Mouse (Mus musculus) MEL (cell line): ENCODE data around the gene Pcnt. TPM values are rescaled to one million over a fixed set of nuclear protein-coding genes. Genes with fewer than 3 reads are reported as not detected.

Experiments used
- DNase-seq: peaks from one replicate; pipeline ENCODE4 v3.0.0; 2011; ENCODE audit warnings: low read depth, low spot score
- H3K27ac ChIP-seq: 2 replicates; pipeline ENCODE4 v1.5.1; 2012; ENCODE audit warnings: low read depth, mild to moderate bottlenecking, control low read depth, low read length, moderate library complexity; ENCODE audit not compliant: control insufficient read depth
- H3K27me3 ChIP-seq, 2 experiments: fragments of 150-350 bp in 1 of 2; sonication (generic) in 1 of 2; 2 replicates each; pipeline ENCODE4 v1.6.1; 2012; ENCODE audit warnings: low read length in 2 of 2, mild to moderate bottlenecking in 2 of 2, improper control_type of control experiment in 1 of 2, moderate library complexity in 1 of 2; ENCODE audit not compliant: insufficient read depth in 2 of 2, control insufficient read depth in 1 of 2
- H3K36me3 ChIP-seq, 2 experiments: 2 replicates each; pipeline ENCODE4 v1.6.1; 2012 to 2014; ENCODE audit warnings: low read length in 2 of 2, improper control_type of control experiment in 1 of 2, inconsistent platforms in 1 of 2, mild to moderate bottlenecking in 1 of 2; ENCODE audit not compliant: insufficient read depth in 2 of 2, control insufficient read depth in 1 of 2
- H3K4me1 ChIP-seq, 2 experiments: fragments of 150-350 bp in 1 of 2; sonication (generic) in 1 of 2; 2 replicates each; pipeline ENCODE4 v1.6.1; 2012; ENCODE audit warnings: low read length in 2 of 2, improper control_type of control experiment in 1 of 2, mild to moderate bottlenecking in 1 of 2; ENCODE audit not compliant: insufficient read depth in 2 of 2, control insufficient read depth in 1 of 2
- H3K4me3 ChIP-seq, 2 experiments: fragments of 150-350 bp in 1 of 2; sonication (generic) in 1 of 2; 2 replicates each; pipeline ENCODE4 v1.5.1; 2012; ENCODE audit warnings: low read depth in 2 of 2, low read length in 2 of 2, mild to moderate bottlenecking in 2 of 2, moderate library complexity in 2 of 2, control low read depth in 1 of 2, improper control_type of control experiment in 1 of 2; ENCODE audit not compliant: control insufficient read depth in 1 of 2, insufficient read depth in 1 of 2
- H3K79me2 ChIP-seq: 2 replicates; pipeline ENCODE4 v1.6.1; 2012; ENCODE audit warnings: mild to moderate bottlenecking, low read length, moderate library complexity; ENCODE audit not compliant: control insufficient read depth, poor library complexity, insufficient read depth
- H3K9ac ChIP-seq: 2 replicates; pipeline ENCODE4 v1.6.1; 2012; ENCODE audit warnings: low read depth, mild to moderate bottlenecking, control low read depth, low read length, moderate library complexity; ENCODE audit not compliant: control insufficient read depth, poor library complexity, severe bottlenecking
- H3K9me3 ChIP-seq: fragments of 150-350 bp; sonication (generic); replicated peaks from 2 replicates; pipeline ENCODE4 v1.6.1; 2012; ENCODE audit warnings: mild to moderate bottlenecking, low read length, improper control_type of control experiment, moderate library complexity; ENCODE audit not compliant: insufficient read depth
- BHLHE40 ChIP-seq: IDR thresholded peaks from 2 replicates; pipeline ENCODE4 v1.6.1; 2012; ENCODE audit warnings: low read depth, mild to moderate bottlenecking, inconsistent platforms, low read length, improper control_type of control experiment, borderline replicate concordance
- CHD1 ChIP-seq: IDR thresholded peaks from 2 replicates; pipeline ENCODE4 v1.6.1; 2012; ENCODE audit warnings: low read depth, mild to moderate bottlenecking, inconsistent platforms, low read length, improper control_type of control experiment
- CTCF ChIP-seq, 3 experiments: IDR thresholded peaks in 2 of 3; conservative IDR thresholded peaks in 1 of 3; 2 replicates each; pipeline ENCODE4 v1.5.1; 2011 to 2012; ENCODE audit warnings: low read length in 3 of 3, low read depth in 2 of 3, mild to moderate bottlenecking in 2 of 3, improper control_type of control experiment in 1 of 3, inconsistent platforms in 1 of 3, mixed read lengths in 1 of 3, moderate library complexity in 1 of 3; ENCODE audit not compliant: control insufficient read depth in 1 of 3, insufficient read depth in 1 of 3, poor library complexity in 1 of 3, severe bottlenecking in 1 of 3
- ELF1 ChIP-seq: IDR thresholded peaks from 2 replicates; pipeline ENCODE4 v1.6.1; 2014; ENCODE audit warnings: low read depth, mild to moderate bottlenecking, inconsistent platforms, low read length, improper control_type of control experiment, moderate library complexity
- ETS1 ChIP-seq: IDR thresholded peaks from 2 replicates; pipeline ENCODE4 v1.6.1; 2012; ENCODE audit warnings: low read depth, mild to moderate bottlenecking, inconsistent platforms, low read length, improper control_type of control experiment, moderate library complexity
- GABPA ChIP-seq: IDR thresholded peaks from 2 replicates; pipeline ENCODE4 v1.6.1; 2012; ENCODE audit warnings: low read depth, mild to moderate bottlenecking, inconsistent platforms, low read length, improper control_type of control experiment, moderate library complexity
- GATA1 ChIP-seq: IDR thresholded peaks from 2 replicates; pipeline ENCODE4 v1.6.1; 2011; ENCODE audit warnings: low read depth, low read length, improper control_type of control experiment
- HCFC1 ChIP-seq: IDR thresholded peaks from 2 replicates; pipeline ENCODE4 v1.6.1; 2012; ENCODE audit warnings: low read depth, mild to moderate bottlenecking, inconsistent platforms, low read length, improper control_type of control experiment, moderate library complexity
- KAT2A ChIP-seq: conservative IDR thresholded peaks from 2 replicates; pipeline ENCODE4 v1.6.1; 2012; ENCODE audit warnings: low read depth, low read length, improper control_type of control experiment, inconsistent platforms
- MEF2A ChIP-seq: IDR thresholded peaks from 2 replicates; pipeline ENCODE4 v1.6.1; 2014; ENCODE audit warnings: low read depth, mild to moderate bottlenecking, inconsistent platforms, low read length, improper control_type of control experiment; ENCODE audit not compliant: poor library complexity, insufficient replicate concordance, severe bottlenecking; ENCODE audit errors: extremely low read depth
- MYC ChIP-seq: IDR thresholded peaks from 2 replicates; pipeline ENCODE4 v1.6.1; 2011; ENCODE audit warnings: low read depth, mild to moderate bottlenecking, low read length, improper control_type of control experiment, moderate library complexity
- POLR2AphosphoS2 ChIP-seq: IDR thresholded peaks from 2 replicates; pipeline ENCODE4 v1.6.1; 2011; ENCODE audit warnings: low read length, improper control_type of control experiment
- RCOR1 ChIP-seq: IDR thresholded peaks from 2 replicates; pipeline ENCODE4 v1.6.1; 2012; ENCODE audit warnings: low read depth, mild to moderate bottlenecking, inconsistent platforms, low read length, improper control_type of control experiment
- SMC3 ChIP-seq: IDR thresholded peaks from 2 replicates; pipeline ENCODE4 v1.6.1; 2011; ENCODE audit warnings: low read depth, low read length, improper control_type of control experiment
- TBP ChIP-seq: IDR thresholded peaks from 2 replicates; pipeline ENCODE4 v1.8.0; 2011; ENCODE audit warnings: low read depth, low read length, improper control_type of control experiment
- TCF12 ChIP-seq: IDR thresholded peaks from 2 replicates; pipeline ENCODE4 v1.6.1; 2014; ENCODE audit warnings: low read depth, mild to moderate bottlenecking, inconsistent platforms, low read length, improper control_type of control experiment, moderate library complexity
- UBTF ChIP-seq: IDR thresholded peaks from 2 replicates; pipeline ENCODE4 v1.6.1; 2012; ENCODE audit warnings: low read depth, mild to moderate bottlenecking, inconsistent platforms, low read length, improper control_type of control experiment, moderate library complexity, borderline replicate concordance; ENCODE audit not compliant: insufficient read depth
- USF1 ChIP-seq: IDR thresholded peaks from 2 replicates; pipeline ENCODE4 v1.6.1; 2014; ENCODE audit warnings: low read depth, mild to moderate bottlenecking, inconsistent platforms, low read length, improper control_type of control experiment, moderate library complexity
- ZMIZ1 ChIP-seq: IDR thresholded peaks from 2 replicates; pipeline ENCODE4 v1.6.1; 2012; ENCODE audit warnings: low read depth, mild to moderate bottlenecking, inconsistent platforms, low read length, improper control_type of control experiment, moderate library complexity
- ZNF384 ChIP-seq: IDR thresholded peaks from 2 replicates; pipeline ENCODE4 v1.6.1; 2012; ENCODE audit warnings: low read depth, mild to moderate bottlenecking, inconsistent platforms, low read length, improper control_type of control experiment
- polyA plus RNA-seq, 2 experiments: library from polyadenylated mRNA; stranded (reverse) in 1 of 2; unstranded in 1 of 2; fragments of >175 nt in 1 of 2; fragments of >200 nt in 1 of 2; gene quantifications; 2 replicates each; pipeline versions ENCODE4 v1.2.1 to v1.2.4; 2012; ENCODE audit warnings: low replicate concordance in 2 of 2, low read depth in 1 of 2; ENCODE audit not compliant: insufficient read length in 2 of 2, insufficient read depth in 1 of 2, missing spikeins in 1 of 2
- total RNA-seq: library from RNA; depleted of rRNA; stranded (reverse); fragments of 300-350 nt; gene quantifications from 2 replicates; pipeline ENCODE4 v1.2.3, GENCODE M21; 2012

The Pcnt gene
- total and polyA plus RNA-seq, 3 experiments, result 30.7 to 51.3 (median 36.4) TPM

- Histone ChIP-seq H3K79me2 (peaks cover 25% of the 10 kb centered on the region), H3K36me3 (peaks cover 13 to 16% of the 10 kb centered on the region in 2 experiments), H3K9ac (no peak overlapping the region), H3K9me3 (no peaks in the 10 kb centered on the region), H3K4me3 (no peak overlapping the region), H3K27me3 (no peaks in the 10 kb centered on the region), H3K4me1 (peaks cover 4 to 15% of the 10 kb centered on the region in 2 experiments; a peak in 3 of 4 replicates), H3K27ac (no peak overlapping the region)
- TF ChIP-seq ZMIZ1 (no peak), HCFC1 (no peak), POLR2AphosphoS2 (no peak), GATA1 (no peak), TBP (no peak), SMC3 (no peak), BHLHE40 (no peak), USF1 (no peak), MEF2A (no peak), ZNF384 (no peak), ELF1 (no peak), MYC (no peak), CHD1 (no peak), CTCF (IDR thresholded peaks at IDR 0.05 in 2 of 3, conservative IDR thresholded peaks at IDR 0.05 in 1 of 3; ENCODE audit: control insufficient read depth in 1 of 3, insufficient read depth in 1 of 3, low read depth in 2 of 3, low read length in 3 of 3, poor library complexity in 1 of 3, severe bottlenecking in 1 of 3) (no peak)
- DNase-seq, result no peak
These were observed 3.3 kb downstream of the Pcnt start for GRCm38 (mm10) chr10:76439107-76439890.

- DNase-seq, result no peak
- Histone ChIP-seq H3K4me3 (no peak overlapping the region), H3K9ac (no peak overlapping the region), H3K79me2 (no peaks in the 10 kb centered on the region), H3K36me3 (peaks cover 0 to 28% of the 10 kb centered on the region in 2 experiments; a peak in 2 of 4 replicates), H3K27me3 (no peaks in the 10 kb centered on the region), H3K4me1 (no peaks in the 10 kb centered on the region), H3K9me3 (no peaks in the 10 kb centered on the region), H3K27ac (no peak overlapping the region)
- TF ChIP-seq GATA1 (no peak), MEF2A (no peak), SMC3 (no peak), HCFC1 (no peak), CHD1 (no peak), RCOR1 (no peak), BHLHE40 (no peak), ZMIZ1 (no peak), UBTF (no peak), TBP (no peak), KAT2A (no peak), ETS1 (no peak), POLR2AphosphoS2 (no peak), GABPA (no peak), TCF12 (no peak), ZNF384 (no peak)
These were observed 8.7 kb downstream of the Pcnt start for GRCm38 (mm10) chr10:76433925-76434324.
